Mouse (Mus musculus): ENCODE data around the gene Shisa9. TPM values are rescaled to one million over a fixed set of nuclear protein-coding genes. Genes with fewer than 3 reads are reported as not detected.
"Not testable (repeated sequence)": the region's sequence is repeated elsewhere in the genome, so short reads cannot be mapped to it uniquely, and the experiment has no call there.

Shisa9 gene
- total RNA-seq (2022): 10 to 100 TPM; 47.3 to 55.1 (median 48.7) TPM

GRCm38 (mm10) chr16:11983616-11984270 is at the start of gene Shisa9:
TSS of gene Shisa9 (plus strand) at chr16:11984113.
- DNase-seq (ENCODE audit: low spot score in 2 of 2): peak; percentile 44 to 45

GRCm38 (mm10) chr16:11940477-11940876 is 43.4 kb upstream of the Shisa9 start:
- peak in 1 of 2 experiments; percentile 54 for DNase-seq (ENCODE audit: low spot score in 2 of 2)

GRCm38 (mm10) chr16:11960691-11961090 is 23.2 kb upstream of the Shisa9 start:
- DNase-seq (ENCODE audit: low spot score in 2 of 2): peak in 1 of 2 experiments; percentile 21

- DNase-seq (ENCODE audit: low spot score in 2 of 2): no peak
Observed at GRCm38 (mm10) chr16:11966041-11966440, 17.9 kb upstream of the Shisa9 start.

GRCm38 (mm10) chr16:11966810-11967209 is 17.1 kb upstream of the Shisa9 start:
- DNase-seq (ENCODE audit: low spot score in 2 of 2): not testable (repeated sequence)

GRCm38 (mm10) chr16:11967579-11967978 is 16.3 kb upstream of the Shisa9 start:
- DNase-seq (ENCODE audit: low spot score in 2 of 2): no peak

GRCm38 (mm10) chr16:11973707-11974106 is 10.2 kb upstream of the Shisa9 start:
- DNase-seq (ENCODE audit: low spot score in 2 of 2): no peak

GRCm38 (mm10) chr16:11976737-11977136 is 7.2 kb upstream of the Shisa9 start:
- DNase-seq (ENCODE audit: low spot score in 2 of 2): no peak

- peak; percentile 42 to 57 for DNase-seq (ENCODE audit: low spot score in 2 of 2)
Observed at GRCm38 (mm10) chr16:11980764-11981163, 3.1 kb upstream of the Shisa9 start.

- no peak for DNase-seq (ENCODE audit: low spot score in 2 of 2)
Observed at GRCm38 (mm10) chr16:11983106-11983615, 752 bp upstream of the Shisa9 start.

GRCm38 (mm10) chr16:11984271-11984791 is 418 bp downstream of the Shisa9 start:
- DNase-seq (ENCODE audit: low spot score in 2 of 2): peak in 1 of 2 experiments; percentile 31

- no peak for DNase-seq (ENCODE audit: low spot score in 2 of 2)
Observed at GRCm38 (mm10) chr16:11987056-11987455, 3.1 kb downstream of the Shisa9 start.

- DNase-seq (ENCODE audit: low spot score in 2 of 2): no peak
Observed at GRCm38 (mm10) chr16:12005177-12005576, 21.3 kb downstream of the Shisa9 start.

- no peak for DNase-seq (ENCODE audit: low spot score in 2 of 2)
Observed at GRCm38 (mm10) chr16:12010136-12010535, 26.2 kb downstream of the Shisa9 start.

GRCm38 (mm10) chr16:12012747-12013146 is 28.8 kb downstream of the Shisa9 start:
- DNase-seq (ENCODE audit: low spot score in 2 of 2): no peak

- DNase-seq (ENCODE audit: low spot score in 2 of 2): peak; percentile 21 to 24
Observed at GRCm38 (mm10) chr16:12014523-12014922, 30.6 kb downstream of the Shisa9 start.

- DNase-seq (ENCODE audit: low spot score in 2 of 2): no peak
Observed at GRCm38 (mm10) chr16:12017921-12018618, 34.2 kb downstream of the Shisa9 start.

- DNase-seq (ENCODE audit: low spot score in 2 of 2): no peak
Observed at GRCm38 (mm10) chr16:12020103-12020755, 36.3 kb downstream of the Shisa9 start.

- no peak for DNase-seq (ENCODE audit: low spot score in 2 of 2)
Observed at GRCm38 (mm10) chr16:12032441-12032840, 48.5 kb downstream of the Shisa9 start.

GRCm38 (mm10) chr16:12034868-12035267 is 51.0 kb downstream of the Shisa9 start:
- no peak for DNase-seq (ENCODE audit: low spot score in 2 of 2)

GRCm38 (mm10) chr16:12035626-12036025 is 51.7 kb downstream of the Shisa9 start:
- DNase-seq (ENCODE audit: low spot score in 2 of 2): no peak

GRCm38 (mm10) chr16:12040935-12041334 is 57.0 kb downstream of the Shisa9 start:
- peak; percentile 40 to 44 for DNase-seq (ENCODE audit: low spot score in 2 of 2)

Measured in layer of hippocampus, adult 8-10 months (tissue).